Mouse (Mus musculus): ENCODE measurements at regions not wholly inside any gene's neighbourhood (a gene's known extent, or its start where the extent isn't known, plus 50 kb on each side); places are given as distances from the start of the nearest gene placed in this dataset.

DNA sequence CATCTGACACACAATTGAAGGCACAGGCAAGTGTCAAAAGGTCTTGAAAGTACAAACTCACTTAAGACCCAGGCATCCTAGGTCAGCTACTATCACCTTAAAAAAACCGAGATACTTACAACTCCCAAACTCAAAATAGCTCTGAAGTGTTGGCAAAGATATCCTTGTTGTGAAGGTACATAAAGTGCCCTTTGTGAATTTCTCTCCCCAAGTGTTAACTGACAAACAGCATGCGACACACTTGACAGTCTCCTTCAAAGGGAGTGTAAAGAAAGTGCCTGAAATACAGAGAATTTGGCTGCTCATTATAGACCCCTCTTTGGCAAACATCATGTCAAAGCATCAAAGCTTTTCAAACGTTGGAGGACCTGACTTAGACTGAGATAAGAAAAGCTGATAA is 2634.2 kb downstream of the 9330182O14Rik start:
- H3K4me2 ChIP-seq (replicated peaks) = no peak overlapping the region
- H3K4me3 ChIP-seq = no peak overlapping the region
- WGBS = 23% methylated on average over 3 of the region's 3 CpGs
- H3K27me3 ChIP-seq = no peaks in the 10 kb centered on the region
- no peak overlapping the region for H3K9ac ChIP-seq (replicated peaks)
- H3K4me1 ChIP-seq = no peaks in the 10 kb centered on the region
- no peak overlapping the region for H3K27ac ChIP-seq (replicated peaks)
- no peak for ATAC-seq (replicated peaks)
- no peaks in the 10 kb centered on the region for H3K9me3 ChIP-seq
- H3K36me3 ChIP-seq = no peaks in the 10 kb centered on the region

DNA sequence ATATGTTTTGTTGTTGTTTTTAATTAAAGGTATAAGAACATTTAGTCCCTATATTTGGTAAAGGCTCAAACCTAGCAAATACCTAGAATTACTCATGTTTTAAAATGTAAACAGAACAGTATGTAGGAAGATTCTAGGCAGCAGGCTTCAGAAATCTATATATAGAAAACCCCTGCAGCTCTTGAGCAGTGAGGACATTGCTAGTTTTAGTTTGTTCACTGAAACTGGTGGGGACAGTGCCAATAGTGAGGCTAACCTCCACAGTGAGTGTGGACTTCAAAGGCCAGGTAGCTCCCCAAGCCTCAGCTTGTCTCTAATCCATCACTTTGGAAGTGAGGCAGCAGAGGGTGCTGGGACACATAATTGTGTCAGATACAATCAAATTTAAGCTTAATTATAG is 2645.7 kb downstream of the 9330182O14Rik start:
- Histone ChIP-seq H3K9ac (replicated peaks) (no peak overlapping the region), H3K36me3 (no peaks in the 10 kb centered on the region), H3K4me1 (no peaks in the 10 kb centered on the region), H3K9me3 (no peaks in the 10 kb centered on the region), H3K27me3 (no peaks in the 10 kb centered on the region), H3K4me2 (replicated peaks) (no peak overlapping the region), H3K4me3 (no peak overlapping the region), H3K27ac (replicated peaks) (no peak overlapping the region)
- no peak for ATAC-seq (replicated peaks)

DNA sequence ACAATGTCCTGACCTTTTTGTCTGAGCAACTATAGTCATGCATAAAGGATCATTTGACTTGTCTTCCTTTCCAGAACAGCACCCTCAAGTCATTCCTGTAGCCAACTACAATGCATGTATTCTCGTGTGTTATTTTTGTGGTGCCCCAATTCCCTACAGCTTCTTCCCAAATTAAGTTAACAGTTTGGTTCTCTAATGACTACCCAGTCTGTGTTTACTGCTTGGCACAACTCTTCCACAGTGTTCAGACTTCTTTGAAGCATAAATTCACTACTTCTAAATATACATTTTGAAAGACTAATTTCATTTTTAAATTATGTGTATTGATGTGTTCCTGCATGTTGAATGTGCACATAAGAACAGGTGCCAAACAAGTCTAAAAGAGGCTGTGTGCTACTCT is 2667.1 kb downstream of the 9330182O14Rik start:
- no peaks in the 10 kb centered on the region for H3K27me3 ChIP-seq
- no peaks in the 10 kb centered on the region for H3K4me1 ChIP-seq
- H3K9me3 ChIP-seq = no peaks in the 10 kb centered on the region
- no peaks in the 10 kb centered on the region for H3K36me3 ChIP-seq
- ATAC-seq (replicated peaks) = no peak
- no peak overlapping the region for H3K9ac ChIP-seq (replicated peaks)
- WGBS = 84% methylated on average over 1 of the region's 1 CpGs
- no peak overlapping the region for H3K4me2 ChIP-seq (replicated peaks)
- H3K4me3 ChIP-seq = no peak overlapping the region
- H3K27ac ChIP-seq (replicated peaks) = no peak overlapping the region

DNA sequence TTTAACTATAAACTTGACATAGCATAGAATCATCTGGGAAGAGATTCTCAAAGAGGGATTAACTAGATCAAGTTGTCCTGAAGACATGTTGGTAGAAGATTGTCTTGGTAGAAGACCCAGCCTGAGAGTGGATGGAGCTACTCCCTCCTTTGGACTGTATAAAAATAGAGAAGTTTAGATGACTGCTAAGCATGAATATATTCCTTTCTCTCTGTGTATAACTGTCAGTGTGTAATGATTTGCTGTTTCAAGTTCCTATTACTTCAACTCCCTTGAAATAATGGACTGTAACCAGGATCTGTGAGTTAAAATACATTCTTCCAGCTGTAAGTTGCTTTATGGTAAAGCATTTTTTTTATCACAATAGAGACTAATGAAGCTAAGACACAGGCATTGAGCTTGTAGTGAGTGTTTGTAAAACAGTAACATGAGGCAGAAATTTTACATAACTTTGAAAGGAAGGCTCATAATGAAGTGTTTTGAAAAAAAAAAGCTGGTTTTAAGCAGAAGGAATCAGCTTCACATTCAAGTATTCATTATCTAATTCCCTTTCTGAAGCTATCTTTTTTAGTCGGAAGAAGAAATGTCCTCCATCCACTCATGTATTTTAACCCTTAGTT is 2676.8 kb downstream of the 9330182O14Rik start:
- Histone ChIP-seq H3K4me1 (no peaks in the 10 kb centered on the region), H3K36me3 (no peaks in the 10 kb centered on the region), H3K9me3 (no peaks in the 10 kb centered on the region), H3K4me3 (no peak overlapping the region), H3K27ac (replicated peaks) (no peak overlapping the region), H3K27me3 (no peaks in the 10 kb centered on the region), H3K4me2 (replicated peaks) (no peak overlapping the region), H3K9ac (replicated peaks) (no peak overlapping the region)
- WGBS = 60% methylated on average over 1 of the region's 1 CpGs
- no peak for ATAC-seq (replicated peaks)

DNA sequence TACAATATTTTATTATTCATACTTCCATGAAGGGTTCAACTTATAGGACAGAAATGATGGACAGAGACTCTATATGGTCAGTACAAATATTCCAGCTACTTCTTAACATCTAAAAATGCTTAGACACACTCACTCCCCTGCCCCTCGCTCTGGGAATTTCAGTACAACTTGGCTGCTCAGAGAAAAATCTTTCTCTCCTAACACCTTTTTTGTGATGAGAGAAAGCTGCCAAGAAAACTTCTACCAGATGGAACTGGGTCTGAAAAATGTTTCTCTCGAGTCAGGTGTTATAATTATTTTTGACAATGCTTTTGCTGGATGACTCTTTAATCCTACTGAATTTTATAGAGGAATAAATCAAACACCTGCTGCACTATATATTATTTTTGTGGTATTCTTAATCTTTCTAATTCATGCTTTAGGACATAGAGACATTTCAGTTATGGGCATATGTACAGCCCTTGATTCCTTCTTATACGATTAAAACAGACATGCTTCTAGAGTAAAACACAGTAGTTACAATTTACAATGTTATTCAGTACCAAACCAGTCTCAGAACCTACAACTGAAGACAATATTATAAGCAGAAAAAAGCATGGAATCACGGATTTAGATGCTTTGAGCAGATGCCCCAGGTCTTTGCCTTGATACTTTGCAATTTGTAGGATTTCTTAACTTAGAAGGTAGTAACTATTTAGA is 2681.0 kb downstream of the 9330182O14Rik start:
- no peaks in the 10 kb centered on the region for H3K36me3 ChIP-seq
- 0 out of 2 replicates have a peak, but pooled peaks have one; percentile 41 for ATAC-seq (replicated peaks)
- H3K4me2 ChIP-seq (replicated peaks) = no peak overlapping the region
- no peak overlapping the region for H3K4me3 ChIP-seq
- peak overlapping the region; percentile 34; the same call in 1 of the 2 replicates for H3K27ac ChIP-seq (replicated peaks)
- WGBS = 60% methylated on average over 4 of the region's 4 CpGs
- H3K27me3 ChIP-seq = no peaks in the 10 kb centered on the region
- no peaks in the 10 kb centered on the region for H3K4me1 ChIP-seq
- H3K9me3 ChIP-seq = no peaks in the 10 kb centered on the region
- H3K9ac ChIP-seq (replicated peaks) = no peak overlapping the region

GRCm38 (mm10) chr15:42838839-42839238 is 2704.7 kb downstream of the 9330182O14Rik start:
- no peak for ATAC-seq (replicated peaks)
- Histone ChIP-seq H3K4me1 (no peaks in the 10 kb centered on the region), H3K27ac (replicated peaks) (no peak overlapping the region), H3K27me3 (no peaks in the 10 kb centered on the region), H3K9ac (replicated peaks) (no peak overlapping the region), H3K4me2 (replicated peaks) (no peak overlapping the region), H3K9me3 (no peaks in the 10 kb centered on the region), H3K4me3 (no peak overlapping the region), H3K36me3 (no peaks in the 10 kb centered on the region)
- 85% methylated on average over 1 of the region's 1 CpGs for WGBS

DNA sequence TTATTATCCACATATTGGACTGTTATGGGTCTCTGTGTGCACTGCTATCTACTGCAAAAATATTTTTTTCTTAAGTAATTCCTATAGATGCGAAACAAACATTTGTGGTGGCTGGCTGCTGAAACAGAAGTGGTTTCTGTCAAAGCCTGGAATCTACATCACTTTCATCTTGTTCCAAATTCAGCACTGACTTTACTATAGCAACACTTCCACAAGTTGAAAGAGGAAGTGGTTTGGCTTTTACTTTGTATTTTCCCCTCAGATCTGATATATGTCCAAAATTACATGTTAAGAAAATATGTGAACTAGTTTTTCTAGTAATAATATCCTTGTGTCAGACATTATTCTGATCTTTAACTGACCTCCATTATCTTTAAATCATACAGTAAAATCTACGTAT is 2715.8 kb downstream of the 9330182O14Rik start:
- Histone ChIP-seq H3K9ac (replicated peaks) (no peak overlapping the region), H3K4me1 (no peaks in the 10 kb centered on the region), H3K27ac (replicated peaks) (no peak overlapping the region), H3K9me3 (no peaks in the 10 kb centered on the region), H3K4me2 (replicated peaks) (no peak overlapping the region), H3K27me3 (no peaks in the 10 kb centered on the region), H3K36me3 (no peaks in the 10 kb centered on the region), H3K4me3 (no peak overlapping the region)
- WGBS = 90% methylated on average over 2 of the region's 2 CpGs
- ATAC-seq (replicated peaks) = no peak

- Histone ChIP-seq H3K4me1 (no peaks in the 10 kb centered on the region), H3K27ac (replicated peaks) (no peak overlapping the region), H3K4me3 (no peak overlapping the region), H3K9me3 (no peaks in the 10 kb centered on the region), H3K4me2 (replicated peaks) (no peak overlapping the region), H3K27me3 (no peaks in the 10 kb centered on the region), H3K9ac (replicated peaks) (no peak overlapping the region), H3K36me3 (no peaks in the 10 kb centered on the region)
- 85% methylated on average over 2 of the region's 2 CpGs for WGBS
- no peak for ATAC-seq (replicated peaks)
Observed at GRCm38 (mm10) chr15:42872491-42872890, 2738.3 kb downstream of the 9330182O14Rik start.

GRCm38 (mm10) chr15:42894611-42895010 is 2760.4 kb downstream of the 9330182O14Rik start:
- Histone ChIP-seq H3K9ac (replicated peaks) (no peak overlapping the region), H3K27ac (replicated peaks) (no peak overlapping the region), H3K9me3 (no peaks in the 10 kb centered on the region), H3K4me1 (no peaks in the 10 kb centered on the region), H3K4me3 (no peak overlapping the region), H3K36me3 (no peaks in the 10 kb centered on the region), H3K4me2 (replicated peaks) (no peak overlapping the region), H3K27me3 (no peaks in the 10 kb centered on the region)
- no peak for ATAC-seq (replicated peaks)
- 95% methylated on average over 1 of the region's 1 CpGs for WGBS

GRCm38 (mm10) chr15:42900056-42900455 is 2765.9 kb downstream of the 9330182O14Rik start:
- no peaks in the 10 kb centered on the region for H3K9me3 ChIP-seq

DNA sequence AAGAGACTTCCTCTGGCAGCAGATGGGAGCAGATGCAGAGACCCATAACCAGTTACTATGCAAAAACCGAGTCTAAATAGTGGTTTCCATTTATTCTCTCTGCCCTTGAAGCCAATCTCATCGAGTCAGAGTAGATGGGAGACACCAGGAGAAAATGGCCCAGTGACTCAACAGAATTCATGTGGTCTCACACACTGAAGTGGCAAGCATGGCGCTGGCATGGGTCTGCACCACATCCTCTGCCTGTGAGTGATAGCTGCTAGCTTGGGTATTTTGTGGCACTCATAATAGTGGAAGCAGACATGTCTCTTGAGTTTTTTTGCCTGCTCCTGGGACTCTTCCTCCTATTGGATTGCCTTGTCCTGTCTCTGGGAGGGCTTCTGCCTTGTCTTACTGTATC is 2767.6 kb downstream of the 9330182O14Rik start:
- Histone ChIP-seq H3K4me1 (no peaks in the 10 kb centered on the region), H3K4me2 (replicated peaks) (no peak overlapping the region), H3K27ac (replicated peaks) (no peak overlapping the region), H3K9ac (replicated peaks) (no peak overlapping the region), H3K27me3 (no peaks in the 10 kb centered on the region), H3K4me3 (no peak overlapping the region), H3K36me3 (no peaks in the 10 kb centered on the region), H3K9me3 (no peaks in the 10 kb centered on the region)
- WGBS = 90% methylated on average over 3 of the region's 3 CpGs
- no peak for ATAC-seq (replicated peaks)

More at GRCm38 (mm10) chr15:42900056-42900455, 2765.9 kb downstream of the 9330182O14Rik start:
- H3K9ac ChIP-seq (replicated peaks) = no peak overlapping the region
- no peak overlapping the region for H3K4me2 ChIP-seq (replicated peaks)
- WGBS = 93% methylated on average over 7 of the region's 7 CpGs
- H3K36me3 ChIP-seq = no peaks in the 10 kb centered on the region
- ATAC-seq (replicated peaks) = no peak
- H3K27me3 ChIP-seq = no peaks in the 10 kb centered on the region
- H3K4me1 ChIP-seq = no peaks in the 10 kb centered on the region
- no peak overlapping the region for H3K27ac ChIP-seq (replicated peaks)
- no peak overlapping the region for H3K4me3 ChIP-seq

- no peaks in the 10 kb centered on the region for H3K27me3 ChIP-seq
- no peak overlapping the region for H3K9ac ChIP-seq (replicated peaks)
- WGBS = 82% methylated on average over 2 of the region's 2 CpGs
- no peak for ATAC-seq (replicated peaks)
- no peaks in the 10 kb centered on the region for H3K36me3 ChIP-seq
- no peak overlapping the region for H3K27ac ChIP-seq (replicated peaks)
- no peaks in the 10 kb centered on the region for H3K4me1 ChIP-seq
- no peak overlapping the region for H3K4me3 ChIP-seq
- H3K9me3 ChIP-seq = no peaks in the 10 kb centered on the region
- no peak overlapping the region for H3K4me2 ChIP-seq (replicated peaks)
Observed at GRCm38 (mm10) chr15:42911357-42911756, 2777.2 kb downstream of the 9330182O14Rik start.

GRCm38 (mm10) chr15:42912880-42913279 is 2778.7 kb downstream of the 9330182O14Rik start:
- H3K9me3 ChIP-seq = no peaks in the 10 kb centered on the region
- H3K4me2 ChIP-seq (replicated peaks) = no peak overlapping the region
- ATAC-seq (replicated peaks) = no peak
- H3K4me1 ChIP-seq = no peaks in the 10 kb centered on the region
- no peak overlapping the region for H3K4me3 ChIP-seq
- no peak overlapping the region for H3K27ac ChIP-seq (replicated peaks)
- no peak overlapping the region for H3K9ac ChIP-seq (replicated peaks)
- H3K27me3 ChIP-seq = no peaks in the 10 kb centered on the region
- no peaks in the 10 kb centered on the region for H3K36me3 ChIP-seq
- 72% methylated on average over 4 of the region's 4 CpGs for WGBS

All from forebrain, embryonic 15.5 days (tissue).